Mouse (Mus musculus) forebrain, embryonic 15.5 days (tissue): ENCODE data around the gene 3110070M22Rik. TPM values are rescaled to one million over a fixed set of nuclear protein-coding genes. Genes with fewer than 3 reads are reported as not detected.

Experiments
- ATAC-seq: fragments of 200-750 bp; cut with Nextera tagmentation; replicated peaks from 2 replicates; pipeline ENCODE4 v1.8.0; 2017; ENCODE audit warnings: mild to moderate bottlenecking, moderate TSS enrichment, moderate library complexity
- H3K27ac ChIP-seq: fragments of 300-500 bp; sonication (generic); replicated peaks from 2 replicates; pipeline ENCODE4 v1.5.1; 2015; ENCODE audit warnings: mild to moderate bottlenecking, inconsistent platforms
- H3K27me3 ChIP-seq: fragments of 300-500 bp; sonication (generic); 2 replicates; pipeline ENCODE4 v1.6.1; 2015; ENCODE audit warnings: inconsistent platforms
- H3K36me3 ChIP-seq: fragments of 300-500 bp; sonication (generic); 2 replicates; pipeline ENCODE4 v1.6.1; 2015; ENCODE audit warnings: mild to moderate bottlenecking, inconsistent platforms
- H3K4me1 ChIP-seq: fragments of 300-500 bp; sonication (generic); 2 replicates; pipeline ENCODE4 v1.6.1; 2015; ENCODE audit warnings: inconsistent platforms
- H3K4me2 ChIP-seq: fragments of 300-500 bp; sonication (generic); replicated peaks from 2 replicates; pipeline ENCODE4 v1.6.1; 2015; ENCODE audit warnings: mild to moderate bottlenecking, inconsistent platforms
- H3K4me3 ChIP-seq: fragments of 300-500 bp; sonication (generic); 2 replicates; pipeline ENCODE4 v1.5.1; 2015; ENCODE audit warnings: mild to moderate bottlenecking, inconsistent platforms
- H3K9ac ChIP-seq: fragments of 300-500 bp; sonication (generic); replicated peaks from 2 replicates; pipeline ENCODE4 v1.6.1; 2015; ENCODE audit warnings: mild to moderate bottlenecking, inconsistent platforms
- H3K9me3 ChIP-seq: fragments of 300-500 bp; sonication (generic); 2 replicates; pipeline ENCODE4 v1.6.1; 2016; ENCODE audit warnings: inconsistent platforms
- WGBS: fragments of 180-500 bp; shearing (Covaris S2); methylation state at CpG from one replicate; pipeline ENCODE4 v1.1.7; 2015; ENCODE audit warnings: mixed read lengths; 5-methylcytosine and 5-hydroxymethylcytosine counted together
- polyA plus RNA-seq: library from polyadenylated mRNA; unstranded; fragments of >200 nt; fragmentation: Nextera tagmentation; extraction: Ambion mirVana; gene quantifications from 2 replicates; pipeline ENCODE4 v1.2.1, GENCODE M21; 2015

Gene 3110070M22Rik
- polyA plus RNA-seq, 1 experiment from 2014 or later: 1.4 TPM

DNA sequence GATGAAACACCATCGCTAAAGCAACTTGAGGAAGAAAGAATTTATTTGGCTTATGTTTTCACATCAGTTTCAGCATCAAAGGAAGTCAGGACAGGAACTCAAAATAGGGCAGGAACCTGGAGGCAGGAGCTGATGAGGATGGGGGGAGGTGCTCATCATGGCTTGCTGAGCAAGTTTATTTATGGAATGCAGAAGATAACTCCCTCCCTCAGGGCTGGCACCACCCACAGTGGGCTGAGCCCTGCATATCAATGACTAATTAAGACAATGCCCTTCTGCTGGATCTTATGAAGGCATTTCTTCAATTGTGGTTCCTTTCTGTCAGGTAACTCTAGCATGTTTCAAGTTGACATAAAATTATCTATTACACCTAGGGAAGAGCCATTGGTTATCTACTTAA lies 45.9 kb downstream of the 3110070M22Rik start:
- Histone ChIP-seq H3K36me3 (peaks cover 65% of the 10 kb centered on the region), H3K4me2 (no peak overlapping the region), H3K9me3 (no peaks in the 10 kb centered on the region), H3K4me1 (no peaks in the 10 kb centered on the region), H3K27ac (no peak overlapping the region), H3K9ac (no peak overlapping the region), H3K4me3 (no peak overlapping the region), H3K27me3 (no peaks in the 10 kb centered on the region)
- ATAC-seq: no peak
- 95% methylated on average over 1 of the region's 1 CpGs for WGBS

Other genes with a start within 250 kb of the 3110070M22Rik start
- gene Paip1, start 59.8 kb downstream of the 3110070M22Rik start, polyA plus RNA-seq: 161 and 166 TPM in 2 replicates
- gene 4833420G17Rik, start 25.6 kb downstream of the 3110070M22Rik start, polyA plus RNA-seq: 115 and 125 TPM in 2 replicates
- gene Tmem267, start 344 bp downstream of the 3110070M22Rik start, polyA plus RNA-seq: 3.6 and 3.8 TPM in 2 replicates
- gene Ccl28, start 135.4 kb upstream of the 3110070M22Rik start, polyA plus RNA-seq: 0.26 and 0.51 TPM in 2 replicates
- 367 and 395 TPM in 2 replicates for gene Hmgcs1, start 202.0 kb upstream of the 3110070M22Rik start, polyA plus RNA-seq